Mouse (Mus musculus) G1E (cell line): ENCODE measurements at regions not wholly inside any gene's neighbourhood (a gene's known extent, or its start where the extent isn't known, plus 50 kb on each side); places are given as distances from the start of the nearest gene placed in this dataset.

Experiments
- CTCF ChIP-seq: IDR thresholded peaks from 2 replicates; pipeline ENCODE4 v1.5.1; 2012; ENCODE audit warnings: low read depth, low read length, inconsistent platforms, mixed read lengths
- POLR2AphosphoS5 ChIP-seq: IDR thresholded peaks from 2 replicates; pipeline ENCODE4 v1.6.1; 2012; ENCODE audit warnings: low read depth, low read length, inconsistent platforms; ENCODE audit not compliant: insufficient replicate concordance

DNA sequence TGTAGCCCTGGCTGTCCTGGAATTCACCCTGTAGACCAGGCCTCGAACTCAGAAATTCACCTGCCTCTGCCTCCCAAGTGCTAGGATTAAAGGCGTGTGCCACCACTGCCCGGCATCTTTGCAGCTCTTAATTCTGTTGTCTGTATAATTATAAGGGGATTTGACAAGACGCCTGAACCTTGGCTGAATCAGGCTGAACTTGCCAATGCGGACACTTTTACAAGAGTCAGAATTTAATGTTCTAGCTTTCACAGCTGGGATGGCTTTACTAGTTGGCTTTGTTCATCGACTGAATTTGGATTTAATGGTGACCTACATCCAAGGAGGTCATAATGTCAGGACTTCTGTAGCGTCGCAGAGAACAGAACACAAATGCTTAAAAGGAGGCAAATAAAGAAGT is 108.3 kb downstream of the Cops8 start:
- TF ChIP-seq CTCF (no peak), POLR2AphosphoS5 (no peak)
